Comparison of ENCODE assay signal across 9 mouse cellular contexts in genomic region chr11:32580305-32580947, GRCm38 (mm10). TPM values are rescaled to one million over a fixed set of nuclear protein-coding genes. Genes with fewer than 3 reads are reported as not detected.
A peak's percentile ranks its signal among the peaks of the same experiment; 100 is the strongest.
DNase-seq lines count a peak whose midpoint lies in the region; ATAC-seq and TF ChIP-seq lines count a peak whose summit lies in the region.
"Had no signal": no experiment of that assay in that cellular context is flagged by ENCODE, and none has a peak within 500 bp of the region (broad histone marks: within the 10 kb centered on the region; RNA-seq: fewer than 3 reads in every experiment).

No protein-coding gene starts in this region.

- H3K4me2 ChIP-seq in intestine, embryonic 16.5 days (ENCODE audit: low read depth, low read length) = no peak overlapping the region
- H3K4me2 ChIP-seq: limb, embryonic 15.5 days had no signal

- TF ChIP-seq CTCF in brain, embryonic 14.5 days (IDR thresholded peaks at IDR 0.05; ENCODE audit: borderline replicate concordance, extremely low read depth, insufficient read depth, insufficient read length) = no peak

- no peak overlapping the region for H3K4me3 ChIP-seq in intestine, embryonic 16.5 days (ENCODE audit: low read length)
- H3K4me3 ChIP-seq in limb, embryonic 10.5 days = no peak overlapping the region
- H3K4me3 ChIP-seq: erythroblast, embryonic 14.5 days; limb, embryonic 15.5 days had no signal

- DNase-seq in right cerebral cortex, adult 18-20 months = peak; percentile 66
- no peak for DNase-seq in right cerebral cortex, postnatal 25 days
- DNase-seq in brain, embryonic 14.5 days (ENCODE audit: low read depth) = peak; percentile 69
- peak; percentile 74 for DNase-seq in splenic B cell, adult 2 months (ENCODE audit: low read depth, low spot score)
- no peak for DNase-seq in limb, embryonic 10.5 days (ENCODE audit: low spot score)

- no peaks in the 10 kb centered on the region for H3K36me3 ChIP-seq in intestine, embryonic 16.5 days (ENCODE audit: control insufficient read depth, insufficient read depth, low read length)
- H3K36me3 ChIP-seq in splenic B cell, adult 2 months (ENCODE audit: control insufficient read depth, insufficient read depth, low read length, poor library complexity, severe bottlenecking) = peaks cover 10% of the 10 kb centered on the region; the same call in 1 of the 2 replicates
- H3K36me3 ChIP-seq in limb, embryonic 10.5 days = no peaks in the 10 kb centered on the region
- H3K36me3 ChIP-seq: limb, embryonic 15.5 days had no signal

- WGBS in intestine, embryonic 16.5 days = 83% methylated on average over 16 of the region's 16 CpGs
- WGBS in limb, embryonic 10.5 days = 84% methylated on average over 16 of the region's 16 CpGs

- no peaks in the 10 kb centered on the region for H3K9me3 ChIP-seq in intestine, embryonic 16.5 days (ENCODE audit: control insufficient read depth, low read length)
- H3K9me3 ChIP-seq in limb, embryonic 10.5 days (replicated peaks) = no peaks in the 10 kb centered on the region; the same call in 1 of the 2 replicates
- H3K9me3 ChIP-seq: limb, embryonic 15.5 days had no signal

- H3K27ac ChIP-seq in intestine, embryonic 16.5 days (ENCODE audit: low read length) = no peak overlapping the region
- no peak overlapping the region for H3K27ac ChIP-seq in limb, embryonic 10.5 days
- H3K27ac ChIP-seq: limb, embryonic 15.5 days had no signal

- H3K9ac ChIP-seq in intestine, embryonic 16.5 days (ENCODE audit: low read depth, low read length) = no peak overlapping the region
- H3K9ac ChIP-seq: limb, embryonic 15.5 days had no signal

- H3K4me1 ChIP-seq in intestine, embryonic 16.5 days (ENCODE audit: control insufficient read depth, insufficient read depth, low read length) = peaks cover 5% of the 10 kb centered on the region; the same call in 1 of the 2 replicates
- peaks cover 5% of the 10 kb centered on the region; the same call in 1 of the 2 replicates for H3K4me1 ChIP-seq in limb, embryonic 10.5 days
- H3K4me1 ChIP-seq: limb, embryonic 15.5 days had no signal

- TF ChIP-seq POLR2A in brain, embryonic 14.5 days (IDR thresholded peaks at IDR 0.05; ENCODE audit: borderline replicate concordance, extremely low read depth, insufficient read depth, insufficient read length, poor library complexity, severe bottlenecking) = no peak

- ATAC-seq in intestine, embryonic 16.5 days = peak; percentile 54; the same call in 1 of the 2 replicates
- peak; percentile 98 for ATAC-seq in megakaryocyte, adult 5-6 weeks (ENCODE audit: poor library complexity, severe bottlenecking)

- no peaks in the 10 kb centered on the region for H3K27me3 ChIP-seq in intestine, embryonic 16.5 days (replicated peaks; ENCODE audit: control insufficient read depth, insufficient read depth, low read length)
- no peaks in the 10 kb centered on the region for H3K27me3 ChIP-seq in splenic B cell, adult 2 months (ENCODE audit: control insufficient read depth, insufficient read depth, low read length, poor library complexity, severe bottlenecking)
- no peaks in the 10 kb centered on the region for H3K27me3 ChIP-seq in limb, embryonic 10.5 days (ENCODE audit: low read depth, poor library complexity, severe bottlenecking)
- H3K27me3 ChIP-seq: limb, embryonic 15.5 days had no signal

RNA-seq across cellular contexts. Expression of gene Stk10, which starts 47.3 kb away (rescaled TPM):
- 4.0 and 5.7 TPM in 2 replicates for polyA plus RNA-seq in brain, embryonic 14.5 days (2012; rRNA removed)
- polyA plus RNA-seq in intestine, embryonic 16.5 days (2015; fragmentation: Nextera tagmentation; extraction: Ambion mirVana) = 5.2 and 5.7 TPM in 2 replicates
- total RNA-seq in megakaryocyte, adult 5-6 weeks (2015) = 88.8 and 98.5 TPM in 2 replicates
- total RNA-seq in megakaryocyte, adult 5-6 weeks (2017) = 115 and 125 TPM in 2 replicates
- polyA plus RNA-seq in limb, embryonic 10.5 days (2016; fragmentation: Nextera tagmentation; extraction: Ambion mirVana) = 2.2 and 2.8 TPM in 2 replicates

RNA-seq across cellular contexts. Expression of gene Efcab9, which starts 48.5 kb away (rescaled TPM):
- not detected in 2 replicates for polyA plus RNA-seq in brain, embryonic 14.5 days (2012; rRNA removed)
- 0.65 and 0.77 TPM in 2 replicates for polyA plus RNA-seq in intestine, embryonic 16.5 days (2015; fragmentation: Nextera tagmentation; extraction: Ambion mirVana)
- 0.20 and 2.2 TPM in 2 replicates for total RNA-seq in megakaryocyte, adult 5-6 weeks (2015)
- 1.6 and 2.0 TPM in 2 replicates for total RNA-seq in megakaryocyte, adult 5-6 weeks (2017)
- polyA plus RNA-seq in limb, embryonic 10.5 days (2016; fragmentation: Nextera tagmentation; extraction: Ambion mirVana) = 0.38 TPM in 1 of 2 replicates, not detected in the other
- polyA plus RNA-seq: erythroblast, embryonic 14.5 days; limb, embryonic 15.5 days had no signal

Comparison
In these comparisons a context has a peak if more than half of its experiments do, and no peak if none do; other contexts are left out.
1. DNase-seq: peak in right cerebral cortex, adult 18-20 months (single experiment), brain, embryonic 14.5 days (single experiment) and splenic B cell, adult 2 months (single experiment); none in right cerebral cortex, postnatal 25 days (single experiment) and limb, embryonic 10.5 days (single experiment).